Mouse (Mus musculus) G1E (cell line): ENCODE measurements at regions not wholly inside any gene's neighbourhood (a gene's known extent, or its start where the extent isn't known, plus 50 kb on each side); places are given as distances from the start of the nearest gene placed in this dataset.

Source experiments
- CTCF ChIP-seq: IDR thresholded peaks from 2 replicates; pipeline ENCODE4 v1.5.1; 2012; ENCODE audit warnings: low read depth, low read length, inconsistent platforms, mixed read lengths
- GATA1 ChIP-seq: IDR thresholded peaks from 2 replicates; pipeline ENCODE4 v1.6.1; 2012; ENCODE audit warnings: borderline replicate concordance, low read length, inconsistent platforms, mixed read lengths
- TAL1 ChIP-seq: conservative IDR thresholded peaks from 2 replicates; pipeline ENCODE4 v1.6.1; 2012; ENCODE audit warnings: low read depth, low read length, inconsistent platforms, mixed read lengths

DNA sequence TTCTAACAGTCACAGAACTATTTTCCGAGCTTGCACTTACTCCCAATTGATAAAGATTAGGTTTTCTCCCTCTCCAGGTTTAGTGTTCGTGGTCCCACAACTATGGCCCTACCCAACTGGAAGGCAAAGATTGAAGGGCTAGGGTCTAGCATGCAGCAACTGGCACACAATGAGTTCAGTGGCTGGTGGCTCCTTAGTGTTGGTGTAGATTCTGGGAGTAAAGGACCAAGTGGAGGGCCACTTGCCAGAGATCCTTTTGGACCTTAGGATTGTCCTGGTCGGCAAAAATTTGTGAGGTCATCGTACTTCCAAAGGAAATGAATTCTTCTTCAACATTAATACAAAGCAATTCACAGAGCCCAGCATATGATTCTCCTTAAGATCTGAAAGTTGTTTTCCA, 114.8 kb upstream of the Trib2 start:
- no peak for TF ChIP-seq CTCF
- no peak for TF ChIP-seq GATA1
- TF ChIP-seq TAL1, result no peak
